ENCODE assay signal across 20 mouse cellular contexts in the genomic region with DNA sequence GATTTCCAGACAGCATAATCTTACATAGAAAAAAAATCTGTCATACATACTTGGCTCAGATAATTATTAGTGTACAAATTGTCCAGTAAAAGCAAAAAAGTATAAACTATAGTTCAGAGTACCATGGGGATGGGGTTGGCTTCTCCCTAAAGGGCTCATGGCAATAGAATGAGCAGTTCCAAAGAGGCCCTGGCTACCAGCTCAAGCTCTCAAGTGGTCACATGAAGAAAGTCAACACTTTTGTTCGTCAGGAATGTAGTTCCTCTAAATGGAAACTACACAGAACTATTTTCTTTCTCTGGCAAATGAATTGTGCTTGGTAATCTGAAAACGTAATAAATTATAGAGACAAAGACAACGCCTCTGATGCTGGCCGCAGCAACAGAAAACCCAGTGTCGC.
DNase-seq lines count a peak whose midpoint lies in the region; ATAC-seq and TF ChIP-seq lines count a peak whose summit lies in the region.
"Had no signal": no experiment of that assay in that cellular context is flagged by ENCODE, and none has a peak within 500 bp of the region (broad histone marks: within the 10 kb centered on the region; RNA-seq: fewer than 3 reads in every experiment).

No protein-coding gene starts in this region.

- H3K4me3 ChIP-seq in lung, adult 2 months (replicated peaks; ENCODE audit: extremely low read depth, low read depth, low read length) = no peak overlapping the region
- H3K4me3 ChIP-seq in lung, embryonic 15.5 days = no peak overlapping the region
- no peak overlapping the region for H3K4me3 ChIP-seq in lung, embryonic 16.5 days (ENCODE audit: low read length)
- H3K4me3 ChIP-seq in heart, embryonic 12.5 days = no peak overlapping the region
- H3K4me3 ChIP-seq: forebrain, embryonic 10.5 days; forebrain, embryonic 13.5 days; heart, embryonic 13.5 days had no signal

- TF ChIP-seq CTCF in lung, adult 2 months (IDR thresholded peaks at IDR 0.05; ENCODE audit: insufficient read depth, low read length) = no peak

- peak overlapping the region; percentile 68 for H3K27ac ChIP-seq in lung, embryonic 15.5 days
- peak overlapping the region; percentile 74 for H3K27ac ChIP-seq in lung, embryonic 16.5 days (ENCODE audit: low read length)
- H3K27ac ChIP-seq in heart, embryonic 12.5 days (ENCODE audit: poor library complexity, severe bottlenecking) = no peak overlapping the region
- H3K27ac ChIP-seq: forebrain, embryonic 10.5 days; heart, embryonic 13.5 days; hindbrain, embryonic 14.5 days had no signal

- peak; percentile 54 to 71 for DNase-seq in lung, adult 18-20 months
- no peak for DNase-seq in lung, adult 2 months
- DNase-seq in lung, postnatal 14 days = peak; percentile 10
- DNase-seq in spleen, adult 12 weeks (ENCODE audit: low spot score) = no peak
- DNase-seq in ovary, adult 18-20 months (ENCODE audit: low spot score) = no peak
- DNase-seq: cerebellum, adult 11 months; cerebellum, adult 2 months; cerebellum, adult 9-11 months; cerebellum, postnatal 25 days; gastrocnemius, postnatal 14 days; heart, postnatal 4 days had no signal

- no peaks in the 10 kb centered on the region for H3K9me3 ChIP-seq in lung, embryonic 15.5 days
- H3K9me3 ChIP-seq in lung, embryonic 16.5 days (ENCODE audit: control insufficient read depth, low read length) = no peaks in the 10 kb centered on the region
- no peaks in the 10 kb centered on the region for H3K9me3 ChIP-seq in heart, embryonic 12.5 days (replicated peaks)
- H3K9me3 ChIP-seq: forebrain, embryonic 10.5 days; forebrain, embryonic 13.5 days; heart, embryonic 13.5 days had no signal

- 0 out of 2 replicates have a peak, but pooled peaks cover 2% of the 10 kb centered on the region for H3K36me3 ChIP-seq in lung, embryonic 15.5 days
- H3K36me3 ChIP-seq in lung, embryonic 16.5 days (ENCODE audit: control insufficient read depth, insufficient read depth, low read length) = no peaks in the 10 kb centered on the region; the same call in 1 of the 2 replicates
- H3K36me3 ChIP-seq in heart, embryonic 12.5 days = 0 out of 2 replicates have a peak, but pooled peaks cover 8% of the 10 kb centered on the region

- no peak for ATAC-seq in lung, embryonic 15.5 days (ENCODE audit: borderline replicate concordance, extremely low read depth, low FRiP score, low TSS enrichment)
- peak; percentile 72 for ATAC-seq in lung, embryonic 16.5 days (ENCODE audit: low read depth)
- no peak for ATAC-seq in heart, embryonic 12.5 days (ENCODE audit: insufficient number of reproducible peaks, low FRiP score)
- ATAC-seq: CD4-positive, CD25-positive, alpha-beta regulatory T cell, adult 4 months; forebrain, embryonic 13.5 days; forebrain, embryonic 16.5 days had no signal

- no peaks in the 10 kb centered on the region for H3K27me3 ChIP-seq in lung, embryonic 15.5 days
- no peaks in the 10 kb centered on the region for H3K27me3 ChIP-seq in lung, embryonic 16.5 days (ENCODE audit: control insufficient read depth, insufficient read depth, low read depth, low read length)
- no peaks in the 10 kb centered on the region for H3K27me3 ChIP-seq in heart, embryonic 12.5 days (replicated peaks)
- H3K27me3 ChIP-seq: forebrain, embryonic 13.5 days; heart, embryonic 13.5 days had no signal

- no peak for TF ChIP-seq POLR2A in lung, adult 2 months (IDR thresholded peaks at IDR 0.05; ENCODE audit: borderline replicate concordance, extremely low read depth, low read depth, low read length)

- peaks cover 10% of the 10 kb centered on the region for H3K4me1 ChIP-seq in lung, adult 2 months (ENCODE audit: control insufficient read depth, insufficient read depth, low read length)
- H3K4me1 ChIP-seq in lung, embryonic 15.5 days = peaks cover 32% of the 10 kb centered on the region
- peaks cover 31% of the 10 kb centered on the region for H3K4me1 ChIP-seq in lung, embryonic 16.5 days (replicated peaks; ENCODE audit: control insufficient read depth, insufficient read depth, low read length)
- H3K4me1 ChIP-seq in heart, embryonic 12.5 days (replicated peaks) = peaks cover 44% of the 10 kb centered on the region

- no peak overlapping the region for H3K9ac ChIP-seq in lung, embryonic 15.5 days
- no peak overlapping the region for H3K9ac ChIP-seq in lung, embryonic 16.5 days (ENCODE audit: low read length)
- no peak overlapping the region for H3K9ac ChIP-seq in heart, embryonic 12.5 days
- H3K9ac ChIP-seq: forebrain, embryonic 13.5 days; hindbrain, embryonic 14.5 days had no signal

- no peak overlapping the region; the same call in 1 of the 2 replicates for H3K4me2 ChIP-seq in lung, embryonic 15.5 days
- no peak overlapping the region for H3K4me2 ChIP-seq in lung, embryonic 16.5 days (ENCODE audit: low read depth, low read length)
- H3K4me2 ChIP-seq in heart, embryonic 12.5 days = no peak overlapping the region
- H3K4me2 ChIP-seq: heart, embryonic 13.5 days; hindbrain, embryonic 14.5 days had no signal

- WGBS in lung, adult 2 months = 54% methylated on average over 5 of the region's 5 CpGs
- WGBS in lung, embryonic 15.5 days = 38% methylated on average over 5 of the region's 5 CpGs
- WGBS in lung, embryonic 16.5 days = 31% methylated on average over 5 of the region's 5 CpGs
- WGBS in heart, embryonic 12.5 days = 78% methylated on average over 5 of the region's 5 CpGs

Comparison
In these comparisons a context has a peak if more than half of its experiments do, and no peak if none do; other contexts are left out.
1. DNase-seq: peak in lung, adult 18-20 months (2 of 2) and lung, postnatal 14 days (single experiment); none in lung, adult 2 months (single experiment), spleen, adult 12 weeks (single experiment) and ovary, adult 18-20 months (single experiment).